Mouse (Mus musculus) heart, adult 2 months (tissue): ENCODE results near the gene Suclg1. TPM values are rescaled to one million over a fixed set of nuclear protein-coding genes. Genes with fewer than 3 reads are reported as not detected.

Experiments
- DNase-seq, 2 experiments: peaks; one replicate each; pipeline ENCODE4 v3.0.0; 2021
- H3K27ac ChIP-seq: fragments of 200-600 bp; 2 replicates; pipeline ENCODE4 v1.8.1; 2022
- H3K27me3 ChIP-seq: fragments of 200-500 bp; 2 replicates; pipeline ENCODE4 v1.6.1; 2012; ENCODE audit warnings: mild to moderate bottlenecking, low read length, inconsistent platforms, mixed read lengths; ENCODE audit not compliant: control insufficient read depth, insufficient read depth
- H3K36me3 ChIP-seq: fragments of 200-500 bp; 2 replicates; pipeline ENCODE4 v1.6.1; 2012; ENCODE audit warnings: low read length, inconsistent platforms; ENCODE audit not compliant: control insufficient read depth, insufficient read depth
- H3K4me1 ChIP-seq: fragments of 200-500 bp; 2 replicates; pipeline ENCODE4 v1.6.1; 2011; ENCODE audit warnings: low read length; ENCODE audit not compliant: control insufficient read depth, insufficient read depth
- H3K4me3 ChIP-seq: fragments of 200-600 bp; 2 replicates; pipeline ENCODE4 v1.8.1; 2022
- H3K79me2 ChIP-seq: fragments of 200-500 bp; replicated peaks from 2 replicates; pipeline ENCODE4 v1.6.1; 2012; ENCODE audit warnings: mild to moderate bottlenecking, inconsistent platforms, low read length, moderate library complexity, mixed read lengths; ENCODE audit not compliant: control insufficient read depth, insufficient read depth
- H3K9ac ChIP-seq: fragments of 200-500 bp; 2 replicates; pipeline ENCODE4 v1.6.1; 2012; ENCODE audit warnings: low read depth, mild to moderate bottlenecking, control low read depth, inconsistent platforms, low read length, mixed read lengths
- CTCF ChIP-seq: fragments of 200-600 bp; IDR thresholded peaks from 2 replicates; pipeline ENCODE4 v1.8.1; 2022; ENCODE audit warnings: antibody characterized with exemption, mild to moderate bottlenecking, moderate library complexity
- EP300 ChIP-seq: fragments of 200-500 bp; IDR thresholded peaks from 2 replicates; pipeline ENCODE4 v1.6.1; 2011; ENCODE audit warnings: low read depth, low read length, control low read depth; ENCODE audit not compliant: insufficient read depth
- POLR2A ChIP-seq: fragments of 200-500 bp; IDR thresholded peaks from 2 replicates; pipeline ENCODE4 v1.6.1; 2011; ENCODE audit warnings: mild to moderate bottlenecking, low read depth, low read length, control low read depth; ENCODE audit not compliant: insufficient read depth
- WGBS: fragments of 180-500 bp; shearing (Covaris S2); methylation state at CpG from one replicate; pipeline ENCODE4 v1.1.7; 2018; 5-methylcytosine and 5-hydroxymethylcytosine counted together
- intact Hi-C: fragments of 180-260 bp; cut with DNase I; formaldehyde crosslinking; loops from one replicate; pipeline ENCODE4 v1.15.1; 2025
- polyA plus RNA-seq: library from polyadenylated mRNA; depleted of rRNA; stranded (reverse); fragments of >200 nt; gene quantifications from 2 replicates; pipeline ENCODE4 v1.2.3, GENCODE M21; 2012
- total RNA-seq, 2 experiments: library from RNA; stranded (reverse); gene quantifications; 2 replicates each; pipeline ENCODE4 v1.2.3; 2021

Suclg1 gene
- total and polyA plus RNA-seq, 3 experiments, result 312 to 531 (median 461) TPM

GRCm38 (mm10) chr6:73253006-73253405 lies 4.8 kb downstream of the Suclg1 start:
- peaks cover 11% of the 10 kb centered on the region for H3K4me1 ChIP-seq
- WGBS, result 85% methylated on average over 2 of the region's 2 CpGs
- no peak overlapping the region for H3K27ac ChIP-seq
- TF ChIP-seq POLR2A, result no peak
- TF ChIP-seq EP300, result no peak
- no peak for TF ChIP-seq CTCF
- DNase-seq, result no peak
- H3K27me3 ChIP-seq, result no peaks in the 10 kb centered on the region
- H3K79me2 ChIP-seq, result peaks cover 6% of the 10 kb centered on the region
- intact Hi-C loops, result no loop called here
- peaks cover 11% of the 10 kb centered on the region for H3K36me3 ChIP-seq
- no peak overlapping the region for H3K9ac ChIP-seq
- no peak overlapping the region for H3K4me3 ChIP-seq

GRCm38 (mm10) chr6:73253584-73253983 lies 5.4 kb downstream of the Suclg1 start:
- H3K4me1 ChIP-seq, result peaks cover 11% of the 10 kb centered on the region
- no peak overlapping the region for H3K27ac ChIP-seq
- no peak for DNase-seq
- TF ChIP-seq EP300 (no peak), CTCF (no peak), POLR2A (no peak)
- 53% methylated on average over 4 of the region's 4 CpGs for WGBS
- peaks cover 5% of the 10 kb centered on the region for H3K79me2 ChIP-seq
- H3K27me3 ChIP-seq, result no peaks in the 10 kb centered on the region
- peaks cover 14% of the 10 kb centered on the region for H3K36me3 ChIP-seq
- H3K9ac ChIP-seq, result no peak overlapping the region
- H3K4me3 ChIP-seq, result no peak overlapping the region
- intact Hi-C loops, result no loop called here

GRCm38 (mm10) chr6:73254307-73255228 lies 6.4 kb downstream of the Suclg1 start:
- 54% methylated on average over 9 of the region's 9 CpGs for WGBS
- no peak overlapping the region for H3K4me3 ChIP-seq
- peak in 1 of 2 experiments; percentile 37 for DNase-seq
- H3K9ac ChIP-seq, result no peak overlapping the region
- peak overlapping the region; percentile 3; the same call in 1 of the 2 replicates for H3K27ac ChIP-seq
- H3K36me3 ChIP-seq, result peaks cover 14% of the 10 kb centered on the region
- TF ChIP-seq EP300, result no peak
- H3K79me2 ChIP-seq, result peaks cover 3% of the 10 kb centered on the region
- no peaks in the 10 kb centered on the region for H3K27me3 ChIP-seq
- intact Hi-C loops, result no loop called here
- H3K4me1 ChIP-seq, result peaks cover 11% of the 10 kb centered on the region

GRCm38 (mm10) chr6:73257068-73257467 lies 8.9 kb downstream of the Suclg1 start:
- Histone ChIP-seq H3K36me3 (peaks cover 14% of the 10 kb centered on the region), H3K4me1 (peaks cover 10% of the 10 kb centered on the region; the same call in 1 of the 2 replicates), H3K79me2 (peaks cover 3% of the 10 kb centered on the region), H3K27me3 (no peaks in the 10 kb centered on the region), H3K9ac (no peak overlapping the region), H3K27ac (no peak overlapping the region), H3K4me3 (no peak overlapping the region)
- intact Hi-C loops, result no loop called here
- no peak for DNase-seq
- WGBS, result 68% methylated on average over 7 of the region's 7 CpGs
- TF ChIP-seq CTCF, result no peak
- TF ChIP-seq POLR2A, result no peak
- TF ChIP-seq EP300, result no peak

- no peak for DNase-seq
- no peak for TF ChIP-seq POLR2A
- TF ChIP-seq EP300, result no peak
- no peak for TF ChIP-seq CTCF
- peaks cover 5% of the 10 kb centered on the region; the same call in 1 of the 2 replicates for H3K4me1 ChIP-seq
- WGBS, result 78% methylated on average over 6 of the region's 6 CpGs
- intact Hi-C loops, result no loop called here
- no peak overlapping the region for H3K4me3 ChIP-seq
- peaks cover 18% of the 10 kb centered on the region for H3K36me3 ChIP-seq
- no peaks in the 10 kb centered on the region for H3K27me3 ChIP-seq
- no peak overlapping the region for H3K9ac ChIP-seq
- H3K27ac ChIP-seq, result no peak overlapping the region
- peaks cover 1% of the 10 kb centered on the region; the same call in 1 of the 2 replicates for H3K79me2 ChIP-seq
Measured at GRCm38 (mm10) chr6:73260110-73260509, 11.9 kb downstream of the Suclg1 start.

- no peak overlapping the region for H3K27ac ChIP-seq
- intact Hi-C loops, result no loop called here
Measured at GRCm38 (mm10) chr6:73264801-73265200, 16.6 kb downstream of the Suclg1 start.

More at GRCm38 (mm10) chr6:73264801-73265200, 16.6 kb downstream of the Suclg1 start:
- peaks cover 15% of the 10 kb centered on the region for H3K36me3 ChIP-seq
- H3K9ac ChIP-seq, result no peak overlapping the region
- no peak for DNase-seq
- 71% methylated on average over 2 of the region's 2 CpGs for WGBS
- H3K79me2 ChIP-seq, result no peaks in the 10 kb centered on the region; the same call in 1 of the 2 replicates
- TF ChIP-seq CTCF (no peak), POLR2A (no peak), EP300 (no peak)
- no peaks in the 10 kb centered on the region for H3K27me3 ChIP-seq
- H3K4me3 ChIP-seq, result no peak overlapping the region
- H3K4me1 ChIP-seq, result peaks cover 3% of the 10 kb centered on the region; the same call in 1 of the 2 replicates
